Mouse (Mus musculus): Measurements from ENCODE around the gene Teddm1b.

The Teddm1b gene

GRCm38 (mm10) chr1:153904236-153904635 is 30.1 kb downstream of the Teddm1b start:
- DNase-seq = no peak

GRCm38 (mm10) chr1:153905884-153906283 is 31.7 kb downstream of the Teddm1b start:
- no peak for DNase-seq

GRCm38 (mm10) chr1:153908208-153908607 is 34.1 kb downstream of the Teddm1b start:
- DNase-seq = no peak

- DNase-seq = no peak
These were observed 34.6 kb downstream of the Teddm1b start for GRCm38 (mm10) chr1:153908741-153909140.

- no peak for DNase-seq
These were observed 35.2 kb downstream of the Teddm1b start for GRCm38 (mm10) chr1:153909213-153909962.

GRCm38 (mm10) chr1:153909963-153910291 is 35.8 kb downstream of the Teddm1b start:
- DNase-seq = no peak

- DNase-seq = no peak
These were observed 36.3 kb downstream of the Teddm1b start for GRCm38 (mm10) chr1:153910423-153910822.

GRCm38 (mm10) chr1:153911276-153911795 is 37.2 kb downstream of the Teddm1b start:
- DNase-seq = no peak

GRCm38 (mm10) chr1:153913869-153914268 is 39.7 kb downstream of the Teddm1b start:
- DNase-seq = no peak

- peak; percentile 51 to 67 for DNase-seq
These were observed 44.5 kb downstream of the Teddm1b start for GRCm38 (mm10) chr1:153918521-153919206.

GRCm38 (mm10) chr1:153921642-153922041 is 47.5 kb downstream of the Teddm1b start:
- DNase-seq = no peak

- DNase-seq = peak in 1 of 2 experiments; percentile 39
These were observed 48.5 kb downstream of the Teddm1b start for GRCm38 (mm10) chr1:153922571-153923021.

- peak in 1 of 2 experiments; percentile 39 for DNase-seq
These were observed 50.5 kb downstream of the Teddm1b start for GRCm38 (mm10) chr1:153924395-153925385.

All from lung, adult 18-20 months (tissue).